Mouse (Mus musculus): ENCODE measurements around the gene Rapgef1. TPM values are rescaled to one million over a fixed set of nuclear protein-coding genes. Genes with fewer than 3 reads are reported as not detected.

Gene Rapgef1
- total and polyA plus RNA-seq, 3 experiments, result 24.3 to 43.3 (median 42.0) TPM

GRCm38 (mm10) chr2:29647162-29647561 is 27.6 kb downstream of the Rapgef1 start:
- peaks cover 2% of the 10 kb centered on the region; the same call in 1 of the 2 replicates for H3K4me1 ChIP-seq (ENCODE audit: insufficient read depth, low read depth, low read length)

GRCm38 (mm10) chr2:29647808-29648207 is 28.3 kb downstream of the Rapgef1 start:
- H3K4me1 ChIP-seq (ENCODE audit: insufficient read depth, low read depth, low read length), result no peaks in the 10 kb centered on the region; the same call in 1 of the 2 replicates
- H3K4me3 ChIP-seq (ENCODE audit: low read depth, low read length), result no peak overlapping the region
- no peak for TF ChIP-seq POLR2AphosphoS5 (IDR thresholded peaks at IDR 0.05; ENCODE audit: insufficient replicate concordance, low read depth, low read length)
- TF ChIP-seq CTCF (IDR thresholded peaks at IDR 0.05; ENCODE audit: low read depth, low read length), result no peak
- TF ChIP-seq TAL1 (conservative IDR thresholded peaks at IDR 0.05; ENCODE audit: low read depth, low read length), result no peak
- no peak for TF ChIP-seq GATA2 (IDR thresholded peaks at IDR 0.05; ENCODE audit: borderline replicate concordance, low read depth, low read length)
- TF ChIP-seq GATA1 (IDR thresholded peaks at IDR 0.05; ENCODE audit: borderline replicate concordance, low read length), result no peak
- H3K36me3 ChIP-seq (replicated peaks), result peaks cover 52% of the 10 kb centered on the region
- ATAC-seq (ENCODE audit: extremely low read depth, insufficient number of reproducible peaks, low FRiP score, poor library complexity, severe bottlenecking), result no peak
- no peak for DNase-seq (ENCODE audit: low spot score)
- H3K9me3 ChIP-seq (replicated peaks), result no peaks in the 10 kb centered on the region
- H3K27me3 ChIP-seq (ENCODE audit: insufficient read depth, low read length), result no peaks in the 10 kb centered on the region

More at GRCm38 (mm10) chr2:29647162-29647561, 27.6 kb downstream of the Rapgef1 start:
- ATAC-seq (ENCODE audit: extremely low read depth, insufficient number of reproducible peaks, low FRiP score, poor library complexity, severe bottlenecking) (no peak), DNase-seq (ENCODE audit: low spot score) (no peak)
- Histone ChIP-seq H3K4me3 (ENCODE audit: low read depth, low read length) (no peak overlapping the region), H3K27me3 (ENCODE audit: insufficient read depth, low read length) (no peaks in the 10 kb centered on the region), H3K9me3 (replicated peaks) (no peaks in the 10 kb centered on the region), H3K36me3 (replicated peaks) (peaks cover 49% of the 10 kb centered on the region)
- TF ChIP-seq TAL1 (conservative IDR thresholded peaks at IDR 0.05; ENCODE audit: low read depth, low read length) (no peak), CTCF (IDR thresholded peaks at IDR 0.05; ENCODE audit: low read depth, low read length) (no peak), GATA2 (IDR thresholded peaks at IDR 0.05; ENCODE audit: borderline replicate concordance, low read depth, low read length) (no peak), POLR2AphosphoS5 (IDR thresholded peaks at IDR 0.05; ENCODE audit: insufficient replicate concordance, low read depth, low read length) (no peak), GATA1 (IDR thresholded peaks at IDR 0.05; ENCODE audit: borderline replicate concordance, low read length) (no peak)

DNA sequence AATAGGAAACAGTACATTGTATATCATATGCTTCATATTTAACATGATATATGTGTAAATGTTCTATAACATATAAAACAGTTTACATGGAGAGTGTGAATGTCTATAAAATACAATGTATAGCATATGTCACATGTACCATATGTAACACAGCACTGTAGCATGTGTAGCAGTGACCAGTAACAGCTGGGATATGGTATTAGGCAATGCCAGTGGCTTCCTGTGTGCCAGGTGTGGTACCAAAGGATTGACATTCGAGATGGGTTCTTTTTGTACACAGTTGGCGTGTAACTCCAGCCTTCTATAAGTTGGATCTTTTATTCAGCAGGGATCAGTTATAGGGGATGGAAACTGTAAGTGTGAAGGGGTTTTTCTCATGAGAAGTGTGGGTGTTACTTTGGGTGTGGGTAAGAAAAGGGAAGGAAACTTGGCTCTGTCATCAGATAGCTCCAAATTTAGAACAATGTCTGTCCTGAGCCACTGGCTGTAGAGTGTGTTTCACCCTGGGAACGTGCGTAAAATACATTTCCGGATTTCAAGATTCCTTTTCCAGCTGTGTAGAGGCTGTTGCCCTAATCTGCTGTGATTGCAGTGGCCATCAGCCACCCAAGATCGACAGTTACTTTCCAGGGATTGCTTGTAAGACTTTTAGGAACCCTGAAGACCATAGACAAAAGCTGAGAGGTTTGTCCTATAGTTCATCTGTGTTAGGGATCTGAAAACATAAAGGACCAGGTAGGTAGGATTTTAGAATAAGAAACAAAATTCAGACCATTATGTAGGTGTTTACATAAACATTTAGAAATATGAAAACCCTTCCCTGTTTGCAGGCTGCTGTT is 29.7 kb downstream of the Rapgef1 start:
- ATAC-seq (ENCODE audit: extremely low read depth, insufficient number of reproducible peaks, low FRiP score, poor library complexity, severe bottlenecking) (no peak), DNase-seq (ENCODE audit: low spot score) (no peak)
- Histone ChIP-seq H3K4me1 (ENCODE audit: insufficient read depth, low read depth, low read length) (no peaks in the 10 kb centered on the region; the same call in 1 of the 2 replicates), H3K36me3 (replicated peaks) (peaks cover 55% of the 10 kb centered on the region), H3K27me3 (ENCODE audit: insufficient read depth, low read length) (no peaks in the 10 kb centered on the region), H3K9me3 (replicated peaks) (no peaks in the 10 kb centered on the region), H3K4me3 (ENCODE audit: low read depth, low read length) (no peak overlapping the region)
- TF ChIP-seq CTCF (IDR thresholded peaks at IDR 0.05; ENCODE audit: low read depth, low read length) (no peak), POLR2AphosphoS5 (IDR thresholded peaks at IDR 0.05; ENCODE audit: insufficient replicate concordance, low read depth, low read length) (no peak), GATA1 (IDR thresholded peaks at IDR 0.05; ENCODE audit: borderline replicate concordance, low read length) (no peak), TAL1 (conservative IDR thresholded peaks at IDR 0.05; ENCODE audit: low read depth, low read length) (no peak), GATA2 (IDR thresholded peaks at IDR 0.05; ENCODE audit: borderline replicate concordance, low read depth, low read length) (no peak)

- TF ChIP-seq GATA1 (IDR thresholded peaks at IDR 0.05; ENCODE audit: borderline replicate concordance, low read length) (no peak), POLR2AphosphoS5 (IDR thresholded peaks at IDR 0.05; ENCODE audit: insufficient replicate concordance, low read depth, low read length) (no peak), TAL1 (conservative IDR thresholded peaks at IDR 0.05; ENCODE audit: low read depth, low read length) (no peak), CTCF (IDR thresholded peaks at IDR 0.05; ENCODE audit: low read depth, low read length) (no peak), GATA2 (IDR thresholded peaks at IDR 0.05; ENCODE audit: borderline replicate concordance, low read depth, low read length) (no peak)
- H3K36me3 ChIP-seq (replicated peaks), result peaks cover 52% of the 10 kb centered on the region
- no peaks in the 10 kb centered on the region for H3K27me3 ChIP-seq (ENCODE audit: insufficient read depth, low read length)
- ATAC-seq (ENCODE audit: extremely low read depth, insufficient number of reproducible peaks, low FRiP score, poor library complexity, severe bottlenecking) (no peak), DNase-seq (ENCODE audit: low spot score) (no peak)
- H3K4me1 ChIP-seq (ENCODE audit: insufficient read depth, low read depth, low read length), result no peaks in the 10 kb centered on the region; the same call in 1 of the 2 replicates
- no peaks in the 10 kb centered on the region for H3K9me3 ChIP-seq (replicated peaks)
- H3K4me3 ChIP-seq (ENCODE audit: low read depth, low read length), result no peak overlapping the region
Observed at GRCm38 (mm10) chr2:29649795-29650457, 30.4 kb downstream of the Rapgef1 start.

DNA sequence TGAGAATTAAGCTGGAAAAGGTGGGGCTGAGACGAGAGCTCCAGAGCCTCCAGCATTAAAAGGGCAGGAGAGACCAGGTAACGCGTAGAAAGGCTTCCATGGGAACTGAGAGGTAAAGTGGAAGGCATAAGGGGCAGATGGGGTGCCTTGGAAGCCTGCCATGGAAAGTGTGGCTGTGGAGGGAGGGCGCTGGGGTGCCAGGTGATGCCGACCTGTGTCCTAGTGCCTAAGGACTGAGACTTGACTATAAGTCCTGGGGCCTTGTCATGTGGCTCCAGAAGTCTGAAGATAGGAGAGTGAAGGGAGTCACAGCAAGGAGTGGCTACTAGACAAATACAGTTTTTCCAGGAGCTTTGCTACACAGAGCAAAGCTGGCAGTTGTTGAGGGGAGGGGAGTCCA is 32.4 kb downstream of the Rapgef1 start:
- no peaks in the 10 kb centered on the region for H3K27me3 ChIP-seq (ENCODE audit: insufficient read depth, low read length)
- H3K9me3 ChIP-seq (replicated peaks), result no peaks in the 10 kb centered on the region
- no peak overlapping the region for H3K4me3 ChIP-seq (ENCODE audit: low read depth, low read length)
- ATAC-seq (ENCODE audit: extremely low read depth, insufficient number of reproducible peaks, low FRiP score, poor library complexity, severe bottlenecking) (no peak), DNase-seq (ENCODE audit: low spot score) (no peak)
- H3K4me1 ChIP-seq (ENCODE audit: insufficient read depth, low read depth, low read length), result no peaks in the 10 kb centered on the region
- TF ChIP-seq POLR2AphosphoS5 (IDR thresholded peaks at IDR 0.05; ENCODE audit: insufficient replicate concordance, low read depth, low read length) (no peak), TAL1 (conservative IDR thresholded peaks at IDR 0.05; ENCODE audit: low read depth, low read length) (no peak), CTCF (IDR thresholded peaks at IDR 0.05; ENCODE audit: low read depth, low read length) (no peak), GATA2 (IDR thresholded peaks at IDR 0.05; ENCODE audit: borderline replicate concordance, low read depth, low read length) (no peak), GATA1 (IDR thresholded peaks at IDR 0.05; ENCODE audit: borderline replicate concordance, low read length) (no peak)
- peaks cover 41% of the 10 kb centered on the region for H3K36me3 ChIP-seq (replicated peaks)

DNA sequence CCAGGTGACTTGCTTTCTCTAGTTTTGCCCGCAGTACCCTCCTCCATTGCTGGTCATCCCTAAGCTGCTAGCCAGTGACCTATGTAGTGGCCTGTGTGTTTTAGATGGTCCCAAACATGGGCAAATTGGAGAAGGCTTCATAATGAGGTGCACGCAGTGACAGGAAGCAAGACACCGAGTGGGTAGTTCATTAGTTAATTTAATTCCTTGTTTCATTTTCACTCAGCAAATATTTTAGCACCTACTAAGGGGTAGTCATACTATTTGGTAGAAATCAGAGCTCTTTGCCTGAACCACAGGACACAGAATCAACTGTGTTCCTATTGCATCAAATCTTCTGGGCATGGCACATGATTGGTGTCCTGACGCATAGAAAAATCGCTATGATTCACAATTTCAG is 35.9 kb downstream of the Rapgef1 start:
- H3K4me3 ChIP-seq (ENCODE audit: low read depth, low read length), result no peak overlapping the region
- TF ChIP-seq TAL1 (conservative IDR thresholded peaks at IDR 0.05; ENCODE audit: low read depth, low read length) (no peak), GATA2 (IDR thresholded peaks at IDR 0.05; ENCODE audit: borderline replicate concordance, low read depth, low read length) (no peak), CTCF (IDR thresholded peaks at IDR 0.05; ENCODE audit: low read depth, low read length) (no peak), GATA1 (IDR thresholded peaks at IDR 0.05; ENCODE audit: borderline replicate concordance, low read length) (no peak), POLR2AphosphoS5 (IDR thresholded peaks at IDR 0.05; ENCODE audit: insufficient replicate concordance, low read depth, low read length) (no peak)
- H3K9me3 ChIP-seq (replicated peaks), result no peaks in the 10 kb centered on the region
- H3K4me1 ChIP-seq (ENCODE audit: insufficient read depth, low read depth, low read length), result no peaks in the 10 kb centered on the region; the same call in 1 of the 2 replicates
- ATAC-seq (ENCODE audit: extremely low read depth, insufficient number of reproducible peaks, low FRiP score, poor library complexity, severe bottlenecking) (no peak), DNase-seq (ENCODE audit: low spot score) (no peak)
- no peaks in the 10 kb centered on the region for H3K27me3 ChIP-seq (ENCODE audit: insufficient read depth, low read length)
- H3K36me3 ChIP-seq (replicated peaks), result peaks cover 36% of the 10 kb centered on the region

Data from G1E (cell line).